Mouse (Mus musculus) thymus, adult 18-20 months (tissue): Measurements from ENCODE around the gene Med4.
"Not testable (repeated sequence)": the region's sequence is repeated elsewhere in the genome, so short reads cannot be mapped to it uniquely, and the experiment has no call there.

Source experiments
- DNase-seq, 2 experiments: peaks; one replicate each; pipeline ENCODE4 v3.0.0; 2022; ENCODE audit warnings: mixed read lengths in 2 of 2

Med4 gene

GRCm38 (mm10) chr14:73502591-73503184 lies 7.1 kb upstream of the Med4 start:
- DNase-seq: no peak

GRCm38 (mm10) chr14:73503237-73503933 lies 6.4 kb upstream of the Med4 start:
- no peak for DNase-seq

DNA sequence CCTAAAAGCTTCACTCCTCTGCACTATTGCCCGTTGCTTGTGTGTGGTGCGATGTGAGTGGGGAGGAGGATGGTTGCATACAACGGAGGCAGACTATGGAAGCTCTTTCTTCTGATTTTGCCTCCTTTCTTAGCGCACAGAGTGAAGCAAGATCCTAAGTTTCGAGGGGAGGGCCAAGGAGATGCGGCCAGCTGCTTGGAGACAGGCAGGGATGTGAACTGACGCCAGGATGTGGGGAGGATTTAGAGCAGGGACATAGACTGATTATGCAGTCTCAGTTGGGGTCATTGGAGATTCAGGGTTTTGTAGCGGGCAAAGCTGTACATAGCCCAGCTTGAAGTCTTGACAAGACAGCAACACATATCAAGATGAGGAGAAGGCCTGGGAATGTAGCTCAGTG lies 3.5 kb upstream of the Med4 start:
- DNase-seq: no peak

DNA sequence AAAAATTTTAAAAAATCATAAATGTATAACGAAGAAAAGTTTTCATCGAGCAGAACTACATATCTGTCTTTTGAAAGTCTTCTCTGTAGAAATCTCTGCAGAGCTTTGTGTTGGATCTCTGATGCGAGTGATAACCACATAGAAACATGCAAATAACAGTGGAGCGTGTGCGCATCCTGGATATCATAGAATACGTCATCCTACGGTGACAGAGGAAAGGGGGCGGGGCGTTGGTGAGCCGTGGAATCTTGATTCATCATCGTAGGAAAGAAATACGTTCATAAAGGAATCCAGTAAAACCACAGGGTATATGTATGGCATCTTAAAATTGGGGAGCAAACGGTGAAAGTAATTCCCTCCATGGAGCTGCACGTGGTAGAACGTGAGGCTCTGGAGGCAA lies 2.6 kb upstream of the Med4 start:
- DNase-seq: no peak

- no peak for DNase-seq
Observed at GRCm38 (mm10) chr14:73507702-73508376, 2.0 kb upstream of the Med4 start.

DNA sequence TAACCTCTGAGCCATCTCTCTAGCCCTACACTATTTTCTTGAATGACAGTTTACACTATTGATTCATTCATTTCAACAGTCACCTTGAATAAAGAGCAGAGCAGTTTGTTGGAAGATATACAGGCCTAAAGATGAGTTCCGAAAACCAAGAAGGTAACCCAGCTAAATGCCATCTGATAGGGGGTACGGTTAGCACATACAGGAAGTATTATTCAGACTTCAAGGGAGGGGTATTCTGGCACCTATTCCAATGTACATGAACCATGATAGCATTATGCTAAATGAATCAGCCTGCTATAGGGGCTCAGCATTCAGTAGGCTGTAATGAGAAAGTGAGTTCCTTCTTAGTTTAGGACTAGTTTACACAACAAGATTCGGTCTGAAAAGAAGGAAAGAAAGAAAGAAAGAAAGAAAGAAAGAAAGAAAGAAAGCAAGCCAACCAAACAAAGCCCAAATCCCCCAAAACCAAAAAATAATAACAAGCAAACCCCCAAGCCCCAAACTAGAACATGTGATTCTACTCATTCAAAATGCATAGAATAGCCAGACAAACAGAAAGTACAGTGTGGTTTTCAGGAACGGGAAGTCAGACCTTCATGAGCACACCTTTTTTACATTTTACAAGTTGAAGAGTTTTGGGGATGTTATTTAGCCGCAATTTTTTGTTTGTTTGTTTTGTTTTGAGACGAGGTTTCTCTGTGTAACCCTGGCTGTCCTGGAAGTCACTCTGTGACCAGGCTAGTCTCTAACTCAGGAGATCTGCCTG lies 1.0 kb upstream of the Med4 start:
- DNase-seq: no peak

DNA sequence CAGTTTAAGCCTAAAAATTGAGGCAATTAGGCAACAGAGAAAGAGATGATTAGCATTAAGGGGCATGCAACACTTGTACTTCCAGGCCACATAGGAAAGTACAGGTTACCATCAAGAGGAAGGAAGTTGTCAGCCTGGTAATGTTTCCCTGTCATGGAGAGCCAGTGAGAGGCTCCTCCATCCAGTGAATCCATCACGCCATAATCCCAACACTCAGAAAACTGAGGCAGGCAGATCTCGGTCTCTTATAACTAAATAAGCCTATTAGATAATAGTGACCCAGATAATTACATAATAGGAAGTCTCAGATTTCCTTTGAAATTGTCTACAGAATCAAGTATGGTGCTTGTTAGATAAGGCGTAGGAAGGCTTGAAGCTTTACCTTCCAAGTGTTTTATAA lies 14.3 kb downstream of the Med4 start:
- no peak for DNase-seq

GRCm38 (mm10) chr14:73524766-73525448 lies 15.1 kb downstream of the Med4 start, which contains the start of gene Sucla2:
Gene Sucla2, plus strand, starts transcription at chr14:73525319.
- peak; percentile 77 to 84 for DNase-seq

- not testable (repeated sequence) for DNase-seq
Observed at GRCm38 (mm10) chr14:73528661-73529060, 18.8 kb downstream of the Med4 start.

- no peak for DNase-seq
Observed at GRCm38 (mm10) chr14:73533755-73534465, 24.1 kb downstream of the Med4 start.

- no peak for DNase-seq
Observed at GRCm38 (mm10) chr14:73535641-73536040, 25.8 kb downstream of the Med4 start.

GRCm38 (mm10) chr14:73543781-73544180 lies 34.0 kb downstream of the Med4 start:
- no peak for DNase-seq

- DNase-seq: no peak
Observed at GRCm38 (mm10) chr14:73547034-73547433, 37.2 kb downstream of the Med4 start.

DNA sequence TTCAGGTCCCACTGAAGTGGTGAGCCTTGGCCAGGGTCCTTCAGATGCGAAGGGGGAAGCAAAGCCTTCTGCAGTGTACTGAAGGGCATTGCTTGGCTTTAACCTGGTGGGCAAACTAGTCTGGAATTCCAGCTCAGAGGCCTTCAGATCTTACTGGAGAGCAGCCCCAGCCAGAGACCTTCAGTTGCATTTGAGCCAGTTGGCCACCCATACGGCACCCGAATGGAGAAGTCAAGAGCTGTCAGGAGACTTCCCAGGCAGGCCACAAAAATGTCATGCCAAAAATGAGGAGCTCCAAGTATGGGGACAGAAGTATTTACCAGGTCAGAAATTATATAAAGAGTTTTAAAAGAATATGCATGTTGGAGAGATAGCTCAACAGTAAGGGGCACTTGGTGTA lies 38.2 kb downstream of the Med4 start, which contains the start of gene Nudt15:
Gene Nudt15, minus strand, starts transcription at position 192 of the 400 bp plus-strand sequence.
- DNase-seq: no peak

DNA sequence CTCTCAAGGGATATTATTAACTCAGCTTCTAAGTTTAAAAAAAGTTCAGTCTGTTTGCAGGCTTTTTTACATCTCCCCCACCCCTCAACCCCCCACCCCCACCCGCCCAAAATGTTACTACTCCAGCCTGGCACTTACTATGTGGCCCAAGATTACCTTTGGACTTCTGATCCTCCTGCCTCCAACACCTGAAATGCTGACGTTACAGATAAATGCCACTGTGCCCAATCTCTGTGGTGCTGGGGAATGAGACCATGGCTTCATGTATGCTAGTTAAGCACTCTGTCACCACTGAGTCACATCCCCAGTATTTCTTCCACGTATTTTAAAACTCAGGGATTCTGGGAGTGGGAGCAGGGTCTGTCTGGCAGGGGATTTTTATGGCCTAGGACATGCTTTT lies 40.5 kb downstream of the Med4 start:
- DNase-seq: no peak

- no peak for DNase-seq
Observed at GRCm38 (mm10) chr14:73550732-73551131, 40.9 kb downstream of the Med4 start.

- DNase-seq: no peak
Observed at GRCm38 (mm10) chr14:73551164-73551563, 41.3 kb downstream of the Med4 start.

GRCm38 (mm10) chr14:73552341-73553121 lies 42.7 kb downstream of the Med4 start:
- DNase-seq: peak; percentile 84 to 86

DNA sequence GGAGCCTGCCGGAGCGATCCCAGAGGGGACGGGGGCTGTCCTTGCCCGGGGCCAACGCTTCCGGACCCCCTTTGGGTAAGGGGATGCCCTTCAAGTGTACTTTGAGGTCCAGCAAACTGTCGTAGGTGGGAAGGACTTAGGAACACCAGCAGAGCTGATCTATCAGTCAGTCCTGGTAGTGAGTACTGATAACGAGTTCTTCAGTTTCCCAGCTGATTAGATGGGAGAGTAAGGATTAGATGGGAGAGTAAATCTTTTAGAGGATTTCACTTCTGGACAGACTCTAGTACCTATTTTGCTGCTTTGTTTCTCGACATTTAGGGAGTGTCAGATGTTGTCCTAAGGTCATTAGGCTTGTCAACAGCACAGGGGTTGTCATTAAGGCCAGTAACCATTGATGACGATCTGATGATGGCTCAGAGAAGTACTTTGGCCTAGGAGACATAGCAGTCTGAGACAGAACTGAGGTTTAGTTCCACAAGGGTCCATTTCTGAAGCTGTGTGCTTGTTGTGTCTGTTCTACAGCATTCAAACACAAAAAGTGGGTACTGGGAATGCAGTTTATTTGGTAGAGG lies 43.4 kb downstream of the Med4 start:
- DNase-seq: no peak
